Mouse (Mus musculus) megakaryocyte-erythroid progenitor cell, adult 5-6 weeks (primary cell): ENCODE data around the gene Lhfpl2. TPM values are rescaled to one million over a fixed set of nuclear protein-coding genes. Genes with fewer than 3 reads are reported as not detected.

Source experiments
- ATAC-seq: replicated peaks from 2 replicates; pipeline ENCODE4 v1.8.0; 2016; ENCODE audit warnings: mild to moderate bottlenecking, inconsistent platforms; ENCODE audit not compliant: severe bottlenecking, poor library complexity, low FRiP score, low TSS enrichment
- total RNA-seq, 2 experiments: library from RNA; stranded (forward) in 1 of 2; stranded (reverse) in 1 of 2; fragments of 200-1000, 215-1000 nt in 1 of 2; fragments of >200 nt in 1 of 2; fragmentation: Nextera tagmentation in 1 of 2; gene quantifications; 2 replicates each; pipeline ENCODE4 v1.2.3; 2014 to 2017

Lhfpl2 gene
- total RNA-seq, 2 experiments from 2014 or later, result 24.2 to 29.7 TPM

- ATAC-seq, result no peak
Observed at GRCm38 (mm10) chr13:94131135-94131534, 73.5 kb downstream of the Lhfpl2 start.

GRCm38 (mm10) chr13:94132187-94132995, 74.8 kb downstream of the Lhfpl2 start:
- no peak for ATAC-seq

- no peak for ATAC-seq
Observed at GRCm38 (mm10) chr13:94134646-94135045, 77.0 kb downstream of the Lhfpl2 start.

GRCm38 (mm10) chr13:94135180-94135579, 77.6 kb downstream of the Lhfpl2 start:
- no peak for ATAC-seq

GRCm38 (mm10) chr13:94139713-94140445, 82.3 kb downstream of the Lhfpl2 start:
- ATAC-seq, result no peak

- ATAC-seq, result no peak
Observed at GRCm38 (mm10) chr13:94140446-94140845, 82.8 kb downstream of the Lhfpl2 start.

- peak; percentile 46 for ATAC-seq
Observed at GRCm38 (mm10) chr13:94143063-94143652, 85.6 kb downstream of the Lhfpl2 start.

- no peak for ATAC-seq
Observed at GRCm38 (mm10) chr13:94144451-94144850, 86.9 kb downstream of the Lhfpl2 start.

GRCm38 (mm10) chr13:94147257-94147656, 89.7 kb downstream of the Lhfpl2 start:
- no peak for ATAC-seq

- ATAC-seq, result no peak
Observed at GRCm38 (mm10) chr13:94149006-94149405, 91.4 kb downstream of the Lhfpl2 start.

- ATAC-seq, result no peak
Observed at GRCm38 (mm10) chr13:94149781-94150180, 92.2 kb downstream of the Lhfpl2 start.

GRCm38 (mm10) chr13:94151308-94151707, 93.7 kb downstream of the Lhfpl2 start:
- no peak for ATAC-seq

- no peak for ATAC-seq
Observed at GRCm38 (mm10) chr13:94152836-94153235, 95.2 kb downstream of the Lhfpl2 start.

- no peak for ATAC-seq
Observed at GRCm38 (mm10) chr13:94153658-94154057, 96.1 kb downstream of the Lhfpl2 start.

- ATAC-seq, result no peak
Observed at GRCm38 (mm10) chr13:94154512-94155296, 97.1 kb downstream of the Lhfpl2 start.

GRCm38 (mm10) chr13:94155657-94156429, 98.2 kb downstream of the Lhfpl2 start:
- no peak for ATAC-seq

- no peak for ATAC-seq
Observed at GRCm38 (mm10) chr13:94158864-94159477, 101.4 kb downstream of the Lhfpl2 start.

- no peak for ATAC-seq
Observed at GRCm38 (mm10) chr13:94159478-94160220, 102.1 kb downstream of the Lhfpl2 start.
